Mouse (Mus musculus) lung, embryonic 14.5 days (tissue): Measurements from ENCODE around the gene Hsbp1. TPM values are rescaled to one million over a fixed set of nuclear protein-coding genes. Genes with fewer than 3 reads are reported as not detected.
A peak's percentile ranks its signal among the peaks of the same experiment; 100 is the strongest.
"Not testable (repeated sequence)": the region's sequence is repeated elsewhere in the genome, so short reads cannot be mapped to it uniquely, and the experiment has no call there.

Experiments used
- ATAC-seq: fragments of 200-750 bp; cut with Nextera tagmentation; 2 replicates; pipeline ENCODE4 v1.8.0; 2017; ENCODE audit warnings: mild to moderate bottlenecking, moderate TSS enrichment, moderate library complexity; ENCODE audit not compliant: insufficient read depth
- DNase-seq: peaks from one replicate; pipeline ENCODE4 v3.0.0-alpha.2; 2015
- H3K27ac ChIP-seq: fragments of 300-500 bp; sonication (generic); 2 replicates; pipeline ENCODE4 v1.5.1; 2014; ENCODE audit warnings: low read depth, mild to moderate bottlenecking, moderate library complexity
- H3K27me3 ChIP-seq: fragments of 300-500 bp; sonication (generic); 2 replicates; pipeline ENCODE4 v1.6.1; 2014; ENCODE audit warnings: low read length, control low read depth; ENCODE audit not compliant: insufficient read depth
- H3K36me3 ChIP-seq: fragments of 300-500 bp; sonication (generic); 2 replicates; pipeline ENCODE4 v1.6.1; 2014; ENCODE audit warnings: control low read depth; ENCODE audit not compliant: insufficient read depth
- H3K4me1 ChIP-seq: fragments of 300-500 bp; sonication (generic); 2 replicates; pipeline ENCODE4 v1.6.1; 2014; ENCODE audit warnings: antibody characterized with exemption, control low read depth; ENCODE audit not compliant: insufficient read depth
- H3K4me2 ChIP-seq: fragments of 300-500 bp; sonication (generic); 2 replicates; pipeline ENCODE4 v1.6.1; 2014; ENCODE audit warnings: mild to moderate bottlenecking
- H3K4me3 ChIP-seq: fragments of 300-500 bp; sonication (generic); 2 replicates; pipeline ENCODE4 v1.5.1; 2014; ENCODE audit warnings: low read depth, low read length
- H3K9ac ChIP-seq: fragments of 300-500 bp; sonication (generic); 2 replicates; pipeline ENCODE4 v1.6.1; 2014
- H3K9me3 ChIP-seq: fragments of 300-500 bp; sonication (generic); 2 replicates; pipeline ENCODE4 v1.6.1; 2016; ENCODE audit warnings: low read depth, low read length, control low read depth
- CTCF ChIP-seq: IDR thresholded peaks from 2 replicates; pipeline ENCODE4 v1.5.1; 2016; ENCODE audit warnings: antibody characterized with exemption, low read depth
- WGBS: fragments of 180-500 bp; shearing (Covaris S2); extraction: QIAGEN DNeasy Blood & Tissue Kit; methylation state at CpG from one replicate; pipeline ENCODE4 v1.1.7; 2014; 5-methylcytosine and 5-hydroxymethylcytosine counted together
- polyA plus RNA-seq: library from polyadenylated mRNA; unstranded; fragments of >200 nt; fragmentation: Nextera tagmentation; extraction: Ambion mirVana; gene quantifications from 2 replicates; pipeline ENCODE4 v1.2.1, GENCODE M21; 2014

Gene Hsbp1
- polyA plus RNA-seq = 300 and 304 TPM in 2 replicates

GRCm38 (mm10) chr8:119344190-119344856 is at the start of gene Hsbp1:
Hsbp1 (plus strand) TSS chr8:119344488.
- peak within 1 kb of the TSS; percentile 99 for H3K4me3 ChIP-seq
- H3K27me3 ChIP-seq = no peaks in the 10 kb centered on the region
- peak; percentile 99 for ATAC-seq
- 3% methylated on average over 52 of the region's 52 CpGs for WGBS
- no peaks in the 10 kb centered on the region for H3K4me1 ChIP-seq
- TF ChIP-seq CTCF = no peak
- H3K9ac ChIP-seq = peak within 1 kb of the TSS; percentile 92
- H3K36me3 ChIP-seq = peaks cover 30% of the 10 kb centered on the region
- peak within 1 kb of the TSS; percentile 73 for H3K4me2 ChIP-seq
- 0 out of 2 replicates have a peak, but pooled peaks cover 4% of the 10 kb centered on the region for H3K9me3 ChIP-seq
- DNase-seq = peak; percentile 99
- H3K27ac ChIP-seq = peak within 1 kb of the TSS; percentile 27; the same call in 1 of the 2 replicates

GRCm38 (mm10) chr8:119295477-119295876 is 48.8 kb upstream of the Hsbp1 start:
- no peak for ATAC-seq

GRCm38 (mm10) chr8:119297752-119298151 is 46.5 kb upstream of the Hsbp1 start:
- not testable (repeated sequence) for H3K4me1 ChIP-seq, ATAC-seq, H3K27me3 ChIP-seq, H3K9ac ChIP-seq, H3K27ac ChIP-seq, H3K4me2 ChIP-seq, H3K36me3 ChIP-seq, H3K9me3 ChIP-seq, H3K4me3 ChIP-seq
- DNase-seq = peak; percentile 64
- peak; percentile 79 for TF ChIP-seq CTCF
- WGBS = 23% methylated on average over 3 of the region's 3 CpGs

More at GRCm38 (mm10) chr8:119295477-119295876, 48.8 kb upstream of the Hsbp1 start:
- H3K36me3 ChIP-seq = no peaks in the 10 kb centered on the region
- no peak for DNase-seq
- H3K9ac ChIP-seq = no peak overlapping the region
- no peak overlapping the region for H3K4me3 ChIP-seq
- H3K4me2 ChIP-seq = no peak overlapping the region
- WGBS = 77% methylated on average over 13 of the region's 13 CpGs
- no peak overlapping the region for H3K27ac ChIP-seq
- no peaks in the 10 kb centered on the region for H3K9me3 ChIP-seq
- H3K27me3 ChIP-seq = no peaks in the 10 kb centered on the region
- H3K4me1 ChIP-seq = no peaks in the 10 kb centered on the region
- no peak for TF ChIP-seq CTCF

GRCm38 (mm10) chr8:119300335-119300734 is 44.0 kb upstream of the Hsbp1 start:
- Histone ChIP-seq H3K4me2 (no peak overlapping the region), H3K4me1 (no peaks in the 10 kb centered on the region), H3K27ac (no peak overlapping the region), H3K4me3 (no peak overlapping the region), H3K27me3 (no peaks in the 10 kb centered on the region), H3K36me3 (no peaks in the 10 kb centered on the region), H3K9ac (no peak overlapping the region), H3K9me3 (no peaks in the 10 kb centered on the region)
- peak; percentile 21; the same call in 1 of the 2 replicates for TF ChIP-seq CTCF
- DNase-seq (no peak), ATAC-seq (no peak)
- 79% methylated on average over 5 of the region's 5 CpGs for WGBS

GRCm38 (mm10) chr8:119304196-119304595 is 40.1 kb upstream of the Hsbp1 start:
- H3K27ac ChIP-seq = no peak overlapping the region
- H3K36me3 ChIP-seq = no peaks in the 10 kb centered on the region
- H3K27me3 ChIP-seq = no peaks in the 10 kb centered on the region
- no peak overlapping the region for H3K9ac ChIP-seq
- no peak for ATAC-seq
- TF ChIP-seq CTCF = no peak
- DNase-seq = no peak
- H3K4me3 ChIP-seq = no peak overlapping the region
- no peaks in the 10 kb centered on the region for H3K4me1 ChIP-seq
- H3K9me3 ChIP-seq = no peaks in the 10 kb centered on the region
- WGBS = 72% methylated on average over 8 of the region's 8 CpGs
- no peak overlapping the region for H3K4me2 ChIP-seq

- H3K4me1 ChIP-seq = no peaks in the 10 kb centered on the region
- H3K4me3 ChIP-seq = no peak overlapping the region
- peak; percentile 60 for TF ChIP-seq CTCF
- H3K36me3 ChIP-seq = no peaks in the 10 kb centered on the region
- no peaks in the 10 kb centered on the region for H3K9me3 ChIP-seq
- H3K27me3 ChIP-seq = no peaks in the 10 kb centered on the region
- H3K9ac ChIP-seq = no peak overlapping the region
- no peak overlapping the region for H3K4me2 ChIP-seq
- ATAC-seq (no peak), DNase-seq (peak; percentile 44)
- no peak overlapping the region for H3K27ac ChIP-seq
- 37% methylated on average over 3 of the region's 3 CpGs for WGBS
Observed at GRCm38 (mm10) chr8:119311412-119311811, 32.9 kb upstream of the Hsbp1 start.

- no peak overlapping the region for H3K9ac ChIP-seq
- H3K9me3 ChIP-seq = no peaks in the 10 kb centered on the region
- no peaks in the 10 kb centered on the region for H3K36me3 ChIP-seq
- WGBS = 33% methylated on average over 6 of the region's 6 CpGs
- no peak overlapping the region for H3K4me3 ChIP-seq
- H3K27me3 ChIP-seq = no peaks in the 10 kb centered on the region
- no peaks in the 10 kb centered on the region for H3K4me1 ChIP-seq
- DNase-seq (no peak), ATAC-seq (no peak)
- H3K4me2 ChIP-seq = no peak overlapping the region
- no peak for TF ChIP-seq CTCF
- H3K27ac ChIP-seq = no peak overlapping the region
Observed at GRCm38 (mm10) chr8:119323215-119323614, 21.1 kb upstream of the Hsbp1 start.
